Mouse (Mus musculus) midbrain, embryonic 15.5 days (tissue): ENCODE data around the gene Cdc14b. TPM values are rescaled to one million over a fixed set of nuclear protein-coding genes. Genes with fewer than 3 reads are reported as not detected.

Source experiments
- ATAC-seq: fragments of 200-750 bp; cut with Nextera tagmentation; replicated peaks from 2 replicates; pipeline ENCODE4 v1.8.0; 2017; ENCODE audit warnings: moderate TSS enrichment
- H3K27ac ChIP-seq: fragments of 300-500 bp; sonication (generic); 2 replicates; pipeline ENCODE4 v1.5.1; 2015; ENCODE audit warnings: mild to moderate bottlenecking, inconsistent platforms
- H3K27me3 ChIP-seq: fragments of 300-500 bp; sonication (generic); replicated peaks from 2 replicates; pipeline ENCODE4 v1.6.1; 2015; ENCODE audit warnings: inconsistent platforms
- H3K36me3 ChIP-seq: fragments of 300-500 bp; sonication (generic); replicated peaks from 2 replicates; pipeline ENCODE4 v1.6.1; 2015; ENCODE audit warnings: inconsistent platforms
- H3K4me1 ChIP-seq: fragments of 300-500 bp; sonication (generic); 2 replicates; pipeline ENCODE4 v1.6.1; 2015; ENCODE audit warnings: inconsistent platforms
- H3K4me2 ChIP-seq: fragments of 300-500 bp; sonication (generic); 2 replicates; pipeline ENCODE4 v1.6.1; 2015; ENCODE audit warnings: inconsistent platforms, mild to moderate bottlenecking, moderate library complexity
- H3K4me3 ChIP-seq: fragments of 300-500 bp; sonication (generic); 2 replicates; pipeline ENCODE4 v1.5.1; 2015; ENCODE audit warnings: mild to moderate bottlenecking, inconsistent platforms
- H3K9ac ChIP-seq: fragments of 300-500 bp; sonication (generic); 2 replicates; pipeline ENCODE4 v1.6.1; 2015; ENCODE audit warnings: mild to moderate bottlenecking, inconsistent platforms
- H3K9me3 ChIP-seq: fragments of 300-500 bp; sonication (generic); 2 replicates; pipeline ENCODE4 v1.6.1; 2016; ENCODE audit warnings: inconsistent platforms
- WGBS: fragments of 180-500 bp; shearing (Covaris S2); methylation state at CpG from one replicate; pipeline ENCODE4 v1.1.7; 2015; ENCODE audit warnings: mixed read lengths; 5-methylcytosine and 5-hydroxymethylcytosine counted together
- polyA plus RNA-seq: library from polyadenylated mRNA; unstranded; fragments of >200 nt; fragmentation: Nextera tagmentation; extraction: Ambion mirVana; gene quantifications from 2 replicates; pipeline ENCODE4 v1.2.1, GENCODE M21; 2015

The Cdc14b gene
- polyA plus RNA-seq, 1 experiment from 2014 or later: 2.4 TPM

DNA sequence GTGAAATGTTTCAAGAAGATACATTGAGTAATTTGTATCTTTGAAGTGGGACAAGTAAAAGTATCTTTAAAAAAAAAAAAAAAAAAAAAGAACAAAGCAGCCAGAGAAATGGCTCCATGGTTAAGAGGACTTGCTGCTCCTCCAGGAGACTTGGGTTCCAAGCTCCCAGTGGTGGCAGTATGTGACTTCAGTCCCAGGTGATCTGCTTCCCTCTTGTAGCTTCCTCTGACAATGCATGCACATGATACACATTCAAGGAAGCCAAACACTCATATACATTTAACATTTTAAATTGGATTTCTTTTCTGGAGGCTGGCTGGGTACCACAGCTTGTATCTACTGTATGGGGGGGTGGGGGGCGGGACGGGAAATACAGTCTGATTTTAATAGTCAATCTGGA lies 120.4 kb downstream of the Cdc14b start:
- no peaks in the 10 kb centered on the region for H3K36me3 ChIP-seq
- WGBS: 66% methylated on average over 2 of the region's 2 CpGs

DNA sequence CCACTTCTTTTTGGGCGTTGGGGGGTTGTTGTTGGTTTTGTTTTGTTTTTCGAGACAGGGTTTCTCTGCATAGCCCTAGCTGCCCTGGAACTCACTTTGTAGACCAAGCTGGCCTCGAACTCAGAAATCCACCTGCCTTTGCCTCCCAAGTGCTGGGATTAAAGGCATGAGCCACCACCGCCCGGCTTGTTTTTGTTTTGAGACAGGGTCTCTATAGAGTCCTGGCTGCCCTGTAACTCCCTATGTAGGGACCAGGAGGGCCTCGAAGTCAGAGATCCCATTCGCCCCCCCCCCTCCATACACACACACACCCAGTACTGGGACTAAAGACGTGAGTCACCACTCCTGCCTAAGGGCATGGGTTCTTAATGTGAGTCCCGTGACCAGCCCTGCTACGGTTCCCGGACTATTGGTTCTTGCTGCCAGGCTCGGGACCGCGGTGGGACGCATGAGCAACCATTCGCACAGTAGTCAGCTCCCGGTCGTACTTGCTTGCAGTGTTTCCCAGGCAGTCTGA lies 121.3 kb downstream of the Cdc14b start:
- peak; percentile 32 for ATAC-seq
- peak overlapping the region; percentile 94 for H3K4me3 ChIP-seq
- H3K9ac ChIP-seq: no peak overlapping the region
- peak overlapping the region; percentile 96 for H3K4me2 ChIP-seq
- no peaks in the 10 kb centered on the region; the same call in 1 of the 2 replicates for H3K27me3 ChIP-seq
- H3K9me3 ChIP-seq: no peaks in the 10 kb centered on the region
- under 1% methylated on average over 18 of the region's 18 CpGs for WGBS
- H3K4me1 ChIP-seq: peaks cover 7% of the 10 kb centered on the region
- H3K36me3 ChIP-seq: no peaks in the 10 kb centered on the region
- H3K27ac ChIP-seq: no peak overlapping the region

More for the DNA sequence above, 120.4 kb downstream of the Cdc14b start:
- no peak overlapping the region for H3K4me2 ChIP-seq
- no peak overlapping the region for H3K4me3 ChIP-seq
- H3K27me3 ChIP-seq: peaks cover 4% of the 10 kb centered on the region; the same call in 1 of the 2 replicates
- no peak for ATAC-seq
- no peak overlapping the region for H3K9ac ChIP-seq
- no peaks in the 10 kb centered on the region for H3K9me3 ChIP-seq
- H3K4me1 ChIP-seq: peaks cover 7% of the 10 kb centered on the region
- H3K27ac ChIP-seq: no peak overlapping the region

DNA sequence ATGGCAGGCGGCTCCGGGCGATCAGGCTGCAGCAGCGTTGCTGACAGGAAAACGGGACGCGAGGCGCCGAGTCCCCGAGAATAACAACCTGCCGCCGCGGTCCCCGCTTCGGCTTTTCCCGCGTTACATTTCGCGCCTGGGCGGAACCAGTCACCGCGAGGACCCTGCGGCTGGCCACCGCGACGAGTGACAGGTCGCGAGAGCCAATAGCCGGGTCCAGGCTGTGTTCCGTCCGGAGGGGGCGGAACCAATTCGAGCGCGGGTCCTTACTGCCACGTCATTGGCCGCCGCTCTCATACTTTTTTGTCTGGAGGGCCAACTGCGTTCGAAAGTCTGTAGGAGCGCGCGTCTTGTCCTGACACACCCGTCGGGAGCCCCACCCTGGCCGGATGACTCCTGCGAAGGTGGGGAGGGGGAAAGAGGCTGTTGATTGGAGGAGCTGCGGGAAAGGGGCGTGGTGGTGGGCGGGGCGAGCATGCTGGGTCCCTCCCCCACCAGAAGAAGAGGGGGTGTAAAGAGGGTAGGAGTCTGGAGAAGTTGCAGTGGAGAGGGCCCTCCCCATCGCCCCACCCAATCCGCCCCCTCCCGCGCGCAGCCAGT lies 121.9 kb downstream of the Cdc14b start, which contains the start of gene Zfp367:
TSS of gene Zfp367 (minus strand) at position 120 of the 600 bp plus-strand sequence.
- WGBS: 0% methylated on average over 54 of the region's 56 CpGs
- peaks cover 7% of the 10 kb centered on the region for H3K4me1 ChIP-seq
- H3K36me3 ChIP-seq: no peaks in the 10 kb centered on the region
- H3K4me3 ChIP-seq: peak within 1 kb of the TSS; percentile 94
- H3K9ac ChIP-seq: peak within 1 kb of the TSS; percentile 59
- H3K4me2 ChIP-seq: peak within 1 kb of the TSS; percentile 96
- H3K27me3 ChIP-seq: no peaks in the 10 kb centered on the region; the same call in 1 of the 2 replicates
- no peaks in the 10 kb centered on the region for H3K9me3 ChIP-seq
- peak; percentile 99 for ATAC-seq
- peak within 1 kb of the TSS; percentile 67 for H3K27ac ChIP-seq

DNA sequence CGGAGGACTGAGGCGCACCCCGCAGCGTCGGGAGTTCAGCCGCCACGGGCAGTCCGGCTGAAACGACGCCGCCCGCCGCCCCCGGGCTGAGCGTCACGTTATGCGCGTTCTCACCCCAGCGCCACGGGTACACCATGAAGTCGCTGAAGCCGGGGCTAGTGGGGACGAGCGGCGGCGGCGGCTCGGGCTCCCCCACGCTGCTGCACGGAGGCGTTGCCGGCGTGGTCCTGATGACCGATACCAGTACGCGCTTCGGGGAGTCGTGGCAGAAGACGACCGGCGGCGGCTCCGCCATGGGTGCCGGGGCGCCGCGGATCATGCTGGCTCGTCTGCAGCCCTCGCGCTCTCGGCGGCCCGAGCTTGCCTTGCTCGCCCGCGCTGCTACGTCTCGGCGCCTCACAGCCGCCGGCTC lies 122.4 kb downstream of the Cdc14b start:
- Histone ChIP-seq H3K27me3 (no peaks in the 10 kb centered on the region; the same call in 1 of the 2 replicates), H3K27ac (peak overlapping the region; percentile 67), H3K36me3 (no peaks in the 10 kb centered on the region), H3K4me2 (peak overlapping the region; percentile 96), H3K4me1 (peaks cover 7% of the 10 kb centered on the region), H3K9me3 (no peaks in the 10 kb centered on the region), H3K4me3 (peak overlapping the region; percentile 94), H3K9ac (peak overlapping the region; percentile 59)
- ATAC-seq: peak; percentile 78
- WGBS: under 1% methylated on average over 60 of the region's 61 CpGs

DNA sequence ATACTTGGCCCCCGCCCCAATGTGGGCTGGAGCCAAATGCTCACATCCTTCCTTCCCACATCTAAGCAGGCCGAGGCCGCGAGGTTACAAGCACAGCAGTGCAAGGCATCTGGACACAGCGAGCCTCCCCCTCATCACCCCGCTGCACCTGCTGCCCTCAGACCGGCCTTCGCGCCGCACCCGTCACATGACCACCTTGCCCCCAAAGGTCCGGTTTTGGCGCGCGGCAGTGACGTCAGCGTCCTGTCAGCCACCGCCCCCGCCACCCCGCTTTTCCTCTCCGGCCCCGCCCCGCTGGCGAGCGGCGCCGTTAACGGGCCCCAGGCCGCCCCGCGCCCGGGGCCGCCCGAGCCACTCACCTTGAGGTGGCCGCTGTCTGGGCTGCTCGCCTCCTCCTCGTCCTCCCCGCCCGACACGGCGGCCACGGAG lies 122.8 kb downstream of the Cdc14b start:
- WGBS: 1% methylated on average over 33 of the region's 42 CpGs
- peak overlapping the region; percentile 67 for H3K27ac ChIP-seq
- no peaks in the 10 kb centered on the region for H3K36me3 ChIP-seq
- peak overlapping the region; percentile 96 for H3K4me2 ChIP-seq
- H3K27me3 ChIP-seq: no peaks in the 10 kb centered on the region
- peak overlapping the region; percentile 59 for H3K9ac ChIP-seq
- H3K4me1 ChIP-seq: peaks cover 7% of the 10 kb centered on the region
- ATAC-seq: peak; percentile 61
- peak overlapping the region; percentile 94 for H3K4me3 ChIP-seq
- no peaks in the 10 kb centered on the region for H3K9me3 ChIP-seq

DNA sequence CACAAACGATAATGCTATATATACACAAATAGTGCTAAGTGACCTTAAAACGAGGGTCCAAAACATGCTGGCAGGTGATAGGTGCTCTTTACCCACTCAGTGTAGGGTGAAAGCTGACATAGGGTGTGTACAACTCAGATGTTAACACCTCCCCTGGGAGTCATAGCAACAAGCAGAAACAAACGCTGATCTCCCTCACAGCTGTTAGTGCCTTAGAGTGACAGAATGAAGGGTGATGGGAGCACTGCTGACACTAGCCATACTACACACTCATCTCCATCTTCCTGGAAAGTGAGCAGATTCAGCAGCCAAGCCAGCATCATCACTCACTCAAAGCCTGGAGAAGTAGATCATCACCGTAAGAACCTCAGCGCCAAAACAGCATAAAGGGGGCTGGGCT lies 125.0 kb downstream of the Cdc14b start:
- WGBS: 66% methylated on average over 5 of the region's 5 CpGs

More for the DNA sequence above, 125.0 kb downstream of the Cdc14b start:
- Histone ChIP-seq H3K36me3 (no peaks in the 10 kb centered on the region), H3K27me3 (no peaks in the 10 kb centered on the region), H3K27ac (no peak overlapping the region), H3K4me3 (no peak overlapping the region), H3K4me2 (no peak overlapping the region), H3K4me1 (peaks cover 7% of the 10 kb centered on the region), H3K9me3 (no peaks in the 10 kb centered on the region), H3K9ac (no peak overlapping the region)
- ATAC-seq: no peak

Other genes with a start within 250 kb of the Cdc14b start
- gene Hsd17b3, start 186.1 kb downstream of the Cdc14b start, polyA plus RNA-seq: not detected in 2 replicates
- gene Slc35d2, start 145.9 kb downstream of the Cdc14b start, polyA plus RNA-seq: 0.82 and 1.1 TPM in 2 replicates
- gene Zfp367, start 122.1 kb downstream of the Cdc14b start, polyA plus RNA-seq: 4.2 and 4.9 TPM in 2 replicates
- 39.0 and 41.4 TPM in 2 replicates for gene Habp4, start 113.5 kb downstream of the Cdc14b start, polyA plus RNA-seq
- 12.8 and 15.3 TPM in 2 replicates for gene Aaed1, start 37.4 kb upstream of the Cdc14b start, polyA plus RNA-seq
- gene Ctsl, start 95.6 kb upstream of the Cdc14b start, polyA plus RNA-seq: 134 and 138 TPM in 2 replicates
- 29.7 and 29.9 TPM in 2 replicates for gene Cdk20, start 157.0 kb upstream of the Cdc14b start, polyA plus RNA-seq
- not detected in 2 replicates for gene Fam240b, start 222.5 kb upstream of the Cdc14b start, polyA plus RNA-seq